Mouse (Mus musculus) naive thymus-derived CD4-positive, alpha-beta T cell, adult 2 months (primary cell): ENCODE measurements around the gene Scnm1.
"Not testable (repeated sequence)": the region's sequence is repeated elsewhere in the genome, so short reads cannot be mapped to it uniquely, and the experiment has no call there.

ENCODE experiments used
- DNase-seq: peaks from one replicate; pipeline ENCODE4 v3.0.0-alpha.2; 2011; ENCODE audit warnings: low read depth

Scnm1 gene

DNA sequence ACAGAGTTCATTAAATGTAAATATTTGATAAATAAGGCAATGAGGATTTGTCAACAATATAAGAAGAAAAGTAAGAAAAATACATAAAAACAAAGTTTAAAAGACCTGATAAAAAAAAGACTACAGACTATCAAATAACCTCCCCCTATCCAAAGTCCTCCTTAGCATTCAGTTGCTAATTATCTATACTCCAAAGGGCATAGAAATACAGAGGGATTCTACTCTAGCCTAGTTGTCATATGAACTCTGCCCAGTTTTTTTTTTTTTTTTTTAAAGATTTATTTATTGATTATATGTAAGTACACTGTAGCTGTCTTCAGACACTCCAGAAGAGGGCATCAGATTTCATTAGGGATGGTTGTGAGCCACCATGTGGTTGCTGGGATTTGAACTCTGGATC, 26.5 kb downstream of the Scnm1 start:
- DNase-seq, result not testable (repeated sequence)

DNA sequence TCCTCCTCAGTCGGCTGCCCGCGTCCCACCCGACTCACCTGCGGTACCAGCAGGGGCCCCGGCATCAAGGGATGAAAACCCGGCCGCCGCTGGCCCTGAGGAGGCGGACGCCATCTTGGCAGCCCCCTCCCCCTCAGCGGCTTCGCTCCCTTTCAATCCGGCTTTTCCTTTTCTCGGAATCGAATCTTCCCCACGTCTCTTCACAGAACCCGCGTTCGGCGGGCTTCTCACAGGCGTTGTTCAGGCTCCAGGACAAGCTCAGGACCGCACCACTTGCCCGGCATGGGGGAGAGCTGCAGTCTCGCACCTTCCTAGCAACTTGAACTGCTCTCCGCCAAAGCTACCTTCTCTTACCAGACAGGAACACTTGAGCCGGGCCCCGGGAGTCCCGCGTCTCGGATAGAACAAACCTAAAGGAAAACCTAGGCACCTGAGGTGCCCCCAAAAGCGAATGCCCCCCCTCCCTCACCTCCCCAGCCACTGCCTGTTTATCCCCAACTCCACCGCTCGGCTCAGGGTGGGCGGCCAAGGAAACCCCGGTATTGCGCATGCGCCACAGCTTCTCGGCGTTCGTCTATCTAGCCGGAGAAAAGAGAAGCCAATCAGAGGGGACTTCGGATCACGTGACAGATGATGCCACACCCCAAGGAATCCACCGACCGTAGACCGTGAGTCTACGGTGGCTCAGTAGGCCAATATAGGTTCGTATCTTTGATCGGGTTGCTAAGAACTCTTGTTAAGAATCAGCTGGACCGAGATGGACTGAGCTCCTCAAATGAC, 27.3 kb downstream of the Scnm1 start, which contains the start of gene Pip5k1a:
Gene Pip5k1a (minus strand): TSS at position 593 of the 780 bp plus-strand sequence.
- DNase-seq, result peak; percentile 98

DNA sequence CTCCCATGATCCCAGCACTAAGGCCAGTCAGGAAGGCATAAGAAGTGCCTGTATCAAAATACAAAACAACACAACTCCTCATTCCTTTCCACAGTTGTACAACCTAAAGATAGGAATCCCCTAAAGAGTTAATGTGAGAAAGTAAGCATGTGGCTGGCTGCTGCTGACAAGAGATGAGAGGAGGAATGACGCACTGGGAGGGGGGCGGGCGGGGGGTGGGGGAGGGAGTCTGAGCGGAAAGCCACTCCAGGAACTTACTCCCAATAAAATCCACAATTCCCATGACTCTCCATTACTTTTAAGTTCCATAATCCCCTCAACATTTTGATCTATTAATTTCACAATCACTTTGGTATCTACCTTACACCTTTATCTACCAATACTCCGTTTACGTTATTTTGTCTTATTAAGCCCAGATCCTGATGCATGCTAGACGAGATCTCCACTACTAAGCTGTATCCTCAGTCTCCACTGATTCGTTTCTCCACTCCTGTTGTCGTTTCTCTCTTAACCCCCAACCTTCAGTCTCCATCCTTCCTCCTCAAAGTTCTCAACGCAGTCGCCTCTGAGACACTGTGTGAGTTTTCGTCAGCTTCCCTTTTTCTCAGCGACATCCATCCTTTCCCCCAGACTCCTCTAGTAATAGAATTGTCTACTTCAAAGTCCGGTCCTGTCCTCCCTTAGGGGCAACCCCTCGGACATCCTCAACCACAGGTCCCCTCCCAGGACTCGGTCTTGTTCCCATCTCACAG, 28.0 kb downstream of the Scnm1 start:
- DNase-seq, result peak; percentile 30

DNA sequence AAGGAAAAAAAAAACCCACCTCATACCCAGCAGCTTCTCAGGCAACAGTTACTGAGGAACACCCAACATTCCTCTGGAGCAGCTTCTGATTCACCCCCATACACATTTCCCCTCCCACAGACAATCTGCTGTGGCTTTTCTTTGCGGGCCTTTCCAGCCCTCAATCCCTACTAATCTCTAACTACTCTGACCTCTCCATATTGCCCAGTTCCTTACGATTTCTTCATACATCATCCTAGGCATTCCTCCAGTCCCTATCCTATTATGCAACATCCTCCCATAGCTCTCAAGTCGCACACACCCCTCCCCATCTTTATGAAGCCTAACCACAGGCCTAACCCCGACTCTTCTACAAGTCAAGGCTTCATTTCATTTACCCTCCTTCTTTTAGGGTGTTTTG, 28.7 kb downstream of the Scnm1 start:
- peak; percentile 29 for DNase-seq

DNA sequence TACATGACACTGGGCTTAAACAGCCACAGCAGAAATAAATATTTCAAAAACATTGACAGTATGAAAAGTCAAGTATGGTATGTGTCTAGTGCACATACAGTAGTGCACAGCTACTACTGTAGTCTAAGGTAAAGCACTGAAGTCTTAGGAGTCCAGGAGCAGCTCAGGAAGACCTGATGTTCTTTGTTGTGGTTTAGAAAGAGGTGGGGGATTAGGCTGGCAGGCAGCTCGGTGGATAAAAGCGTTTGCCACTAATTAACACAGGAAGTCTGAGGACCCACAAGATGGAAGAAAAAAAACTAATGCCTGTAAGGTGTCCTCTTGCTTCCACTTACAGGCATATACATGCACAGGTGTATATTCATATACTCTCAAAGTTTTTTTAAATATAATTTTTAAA, 33.0 kb downstream of the Scnm1 start:
- peak; percentile 47 for DNase-seq

DNA sequence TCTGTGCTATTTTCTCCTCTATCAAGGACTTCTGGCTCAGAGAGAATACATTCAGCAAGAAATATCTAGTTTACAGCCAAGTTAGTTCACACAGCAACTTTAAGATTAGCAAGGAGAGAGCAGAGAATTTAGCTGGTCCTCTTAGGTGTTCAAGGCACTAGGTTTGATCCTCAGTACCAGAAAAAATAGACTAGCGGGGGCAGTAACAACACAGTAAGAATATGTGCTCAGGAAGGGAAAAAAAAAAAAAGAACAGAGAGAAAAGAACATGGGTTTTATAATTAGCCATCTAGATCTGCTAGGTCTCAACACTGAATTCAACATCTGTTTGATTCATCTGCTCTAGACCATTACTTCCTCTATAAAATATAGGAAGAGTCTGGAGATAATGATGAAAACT, 45.7 kb downstream of the Scnm1 start:
- no peak for DNase-seq
